Mouse (Mus musculus) neural tube, embryonic 14.5 days (tissue): ENCODE measurements around the gene Rmnd5a. TPM values are rescaled to one million over a fixed set of nuclear protein-coding genes. Genes with fewer than 3 reads are reported as not detected.

ENCODE experiments used
- ATAC-seq: fragments of 200-750 bp; cut with Nextera tagmentation; 2 replicates; pipeline ENCODE4 v1.8.0; 2017; ENCODE audit warnings: low read depth, mild to moderate bottlenecking, moderate TSS enrichment, moderate library complexity
- H3K27ac ChIP-seq: fragments of 300-500 bp; sonication (generic); 2 replicates; pipeline ENCODE4 v1.5.1; 2014; ENCODE audit warnings: low read depth, mild to moderate bottlenecking, control low read depth, low read length, moderate library complexity, mixed read lengths
- H3K27me3 ChIP-seq: fragments of 300-500 bp; sonication (generic); 2 replicates; pipeline ENCODE4 v1.6.1; 2014; ENCODE audit warnings: low read length; ENCODE audit not compliant: control insufficient read depth, insufficient read depth
- H3K36me3 ChIP-seq: fragments of 300-500 bp; sonication (generic); 2 replicates; pipeline ENCODE4 v1.6.1; 2014; ENCODE audit warnings: low read length, mixed read lengths; ENCODE audit not compliant: control insufficient read depth, insufficient read depth
- H3K4me1 ChIP-seq: fragments of 300-500 bp; sonication (generic); 2 replicates; pipeline ENCODE4 v1.6.1; 2014; ENCODE audit warnings: low read length; ENCODE audit not compliant: control insufficient read depth, insufficient read depth
- H3K4me2 ChIP-seq: fragments of 300-500 bp; sonication (generic); 2 replicates; pipeline ENCODE4 v1.6.1; 2014; ENCODE audit warnings: mild to moderate bottlenecking, low read depth, low read length, control low read depth
- H3K4me3 ChIP-seq: fragments of 300-500 bp; sonication (generic); 2 replicates; pipeline ENCODE4 v1.5.1; 2014; ENCODE audit warnings: low read depth, low read length, control low read depth, mixed read lengths
- H3K9ac ChIP-seq: fragments of 300-500 bp; sonication (generic); replicated peaks from 2 replicates; pipeline ENCODE4 v1.6.1; 2014; ENCODE audit warnings: low read depth, mild to moderate bottlenecking, control low read depth, low read length, mixed read lengths
- H3K9me3 ChIP-seq: fragments of 300-500 bp; sonication (generic); 2 replicates; pipeline ENCODE4 v1.6.1; 2016; ENCODE audit warnings: low read length; ENCODE audit not compliant: control insufficient read depth
- WGBS: fragments of 180-500 bp; shearing (Covaris S2); extraction: QIAGEN DNeasy Blood & Tissue Kit; methylation state at CpG from one replicate; pipeline ENCODE4 v1.1.7; 2014; 5-methylcytosine and 5-hydroxymethylcytosine counted together
- polyA plus RNA-seq: library from polyadenylated mRNA; unstranded; fragments of >200 nt; fragmentation: Nextera tagmentation; extraction: Ambion mirVana; gene quantifications from 2 replicates; pipeline ENCODE4 v1.2.1, GENCODE M21; 2014

The Rmnd5a gene
- polyA plus RNA-seq, 1 experiment from 2014 or later: 6.7 TPM

DNA sequence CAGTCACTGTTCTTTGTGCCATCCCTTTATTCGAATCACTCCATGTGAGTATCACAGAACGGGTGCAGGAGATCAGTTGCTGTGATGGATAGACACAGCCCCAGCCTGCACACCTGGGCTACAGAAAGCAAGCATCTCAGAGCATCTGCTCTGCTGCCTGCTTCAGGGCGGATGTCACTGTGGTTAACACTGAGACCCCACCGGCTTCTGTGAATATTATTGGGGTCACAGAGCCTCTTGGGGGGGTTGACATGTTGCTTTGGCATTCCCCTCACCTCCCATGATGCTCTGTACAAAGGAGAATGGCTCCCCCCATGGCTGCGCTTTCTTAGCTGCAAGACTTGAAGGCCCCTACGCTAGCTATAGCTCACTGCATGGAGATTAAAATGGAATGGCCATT is 71.0 kb downstream of the Rmnd5a start:
- 92% methylated on average over 6 of the region's 6 CpGs for WGBS
- Histone ChIP-seq H3K27ac (no peak overlapping the region), H3K4me2 (no peak overlapping the region), H3K9me3 (no peaks in the 10 kb centered on the region), H3K9ac (no peak overlapping the region), H3K27me3 (no peaks in the 10 kb centered on the region), H3K4me1 (no peaks in the 10 kb centered on the region), H3K36me3 (no peaks in the 10 kb centered on the region), H3K4me3 (no peak overlapping the region)
- no peak for ATAC-seq

DNA sequence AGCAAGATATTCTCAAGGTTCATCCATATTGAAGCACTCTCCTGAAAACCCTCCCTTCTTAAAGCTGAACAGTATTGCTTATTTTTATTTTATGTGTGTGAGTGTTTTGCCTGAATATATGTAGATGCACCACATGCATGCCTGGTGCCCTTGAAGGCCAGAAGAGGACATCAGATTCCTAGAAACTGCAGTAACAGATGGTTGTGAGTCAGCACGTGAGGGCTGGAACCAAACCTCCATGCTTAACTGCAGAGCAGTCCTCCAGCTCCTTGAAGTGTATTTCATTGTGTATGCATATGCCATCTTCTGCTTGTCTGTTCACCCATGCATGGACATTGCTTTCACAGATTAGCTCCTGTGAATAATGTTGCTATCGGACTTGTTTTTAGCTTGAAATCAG is 76.4 kb downstream of the Rmnd5a start:
- Histone ChIP-seq H3K27me3 (no peaks in the 10 kb centered on the region), H3K36me3 (no peaks in the 10 kb centered on the region), H3K9ac (no peak overlapping the region), H3K4me3 (no peak overlapping the region), H3K9me3 (no peaks in the 10 kb centered on the region), H3K27ac (no peak overlapping the region), H3K4me2 (no peak overlapping the region), H3K4me1 (no peaks in the 10 kb centered on the region)
- no peak for ATAC-seq
- WGBS: 77% methylated on average over 2 of the region's 2 CpGs

- Histone ChIP-seq H3K27me3 (no peaks in the 10 kb centered on the region), H3K4me1 (no peaks in the 10 kb centered on the region), H3K27ac (no peak overlapping the region), H3K9ac (no peak overlapping the region), H3K9me3 (no peaks in the 10 kb centered on the region), H3K36me3 (no peaks in the 10 kb centered on the region), H3K4me3 (no peak overlapping the region), H3K4me2 (no peak overlapping the region)
- 90% methylated on average over 10 of the region's 10 CpGs for WGBS
- no peak for ATAC-seq
Measured at GRCm38 (mm10) chr6:71361156-71361670, 79.2 kb downstream of the Rmnd5a start.

DNA sequence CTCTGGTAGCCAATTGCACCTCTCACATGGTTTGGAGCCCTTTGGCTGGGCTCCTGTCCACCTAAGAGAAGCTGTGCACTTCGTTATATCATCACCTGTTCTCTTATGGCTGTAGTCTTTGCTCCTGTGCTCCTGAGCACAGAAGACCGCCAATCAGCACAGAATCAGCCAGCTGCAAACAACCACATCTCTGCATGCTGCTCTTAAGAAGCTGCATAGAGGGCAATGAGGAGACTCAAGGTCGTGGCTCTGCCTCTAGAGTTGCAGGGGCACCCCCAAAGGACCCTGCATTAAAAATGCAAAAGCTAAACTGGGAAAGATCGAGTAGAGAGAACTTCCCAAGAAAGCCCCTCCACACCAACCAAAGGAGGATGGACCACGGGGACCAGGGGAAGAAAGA is 79.7 kb downstream of the Rmnd5a start:
- H3K27me3 ChIP-seq: no peaks in the 10 kb centered on the region
- no peak overlapping the region for H3K27ac ChIP-seq
- H3K9ac ChIP-seq: no peak overlapping the region
- H3K9me3 ChIP-seq: no peaks in the 10 kb centered on the region
- no peak overlapping the region for H3K4me3 ChIP-seq
- H3K4me1 ChIP-seq: no peaks in the 10 kb centered on the region
- H3K4me2 ChIP-seq: no peak overlapping the region
- no peak for ATAC-seq
- no peaks in the 10 kb centered on the region for H3K36me3 ChIP-seq
- 71% methylated on average over 5 of the region's 5 CpGs for WGBS

GRCm38 (mm10) chr6:71360221-71360620 is 80.2 kb downstream of the Rmnd5a start:
- Histone ChIP-seq H3K4me2 (no peak overlapping the region), H3K4me3 (no peak overlapping the region), H3K27ac (no peak overlapping the region), H3K4me1 (no peaks in the 10 kb centered on the region), H3K27me3 (no peaks in the 10 kb centered on the region), H3K9ac (no peak overlapping the region), H3K36me3 (no peaks in the 10 kb centered on the region), H3K9me3 (no peaks in the 10 kb centered on the region)
- ATAC-seq: no peak
- 91% methylated on average over 4 of the region's 4 CpGs for WGBS

DNA sequence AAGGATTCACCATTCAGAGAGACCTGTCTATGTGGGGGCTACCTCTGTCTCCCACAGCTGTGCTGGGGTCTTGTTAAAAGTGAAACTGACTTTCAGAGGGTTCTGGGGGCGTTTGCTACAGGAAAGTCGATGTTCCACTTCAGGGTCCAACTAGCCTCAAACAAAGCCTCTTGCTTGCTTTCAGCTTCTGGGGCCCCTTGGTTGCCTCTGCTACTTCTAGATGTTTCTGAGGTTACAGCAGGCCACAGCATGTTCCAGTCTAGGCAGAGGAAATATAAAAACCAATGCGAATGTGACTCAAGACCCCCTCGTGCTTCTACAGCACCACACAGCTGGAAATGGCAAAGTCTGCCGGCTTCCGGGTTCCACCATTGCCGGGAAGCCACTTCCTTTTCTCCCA is 82.9 kb downstream of the Rmnd5a start:
- Histone ChIP-seq H3K27me3 (no peaks in the 10 kb centered on the region), H3K27ac (no peak overlapping the region), H3K9ac (no peak overlapping the region), H3K4me3 (no peak overlapping the region), H3K4me2 (no peak overlapping the region), H3K4me1 (no peaks in the 10 kb centered on the region), H3K36me3 (no peaks in the 10 kb centered on the region), H3K9me3 (no peaks in the 10 kb centered on the region)
- ATAC-seq: no peak
- 95% methylated on average over 7 of the region's 7 CpGs for WGBS

- Histone ChIP-seq H3K4me1 (no peaks in the 10 kb centered on the region), H3K4me3 (no peak overlapping the region), H3K4me2 (no peak overlapping the region), H3K27ac (no peak overlapping the region), H3K27me3 (no peaks in the 10 kb centered on the region), H3K9me3 (no peaks in the 10 kb centered on the region), H3K9ac (no peak overlapping the region), H3K36me3 (no peaks in the 10 kb centered on the region)
- no peak for ATAC-seq
- 74% methylated on average over 2 of the region's 2 CpGs for WGBS
Measured at GRCm38 (mm10) chr6:71353722-71354121, 86.7 kb downstream of the Rmnd5a start.

GRCm38 (mm10) chr6:71352866-71353427 is 87.5 kb downstream of the Rmnd5a start:
- no peak for ATAC-seq
- WGBS: 86% methylated on average over 10 of the region's 10 CpGs
- H3K4me3 ChIP-seq: no peak overlapping the region

DNA sequence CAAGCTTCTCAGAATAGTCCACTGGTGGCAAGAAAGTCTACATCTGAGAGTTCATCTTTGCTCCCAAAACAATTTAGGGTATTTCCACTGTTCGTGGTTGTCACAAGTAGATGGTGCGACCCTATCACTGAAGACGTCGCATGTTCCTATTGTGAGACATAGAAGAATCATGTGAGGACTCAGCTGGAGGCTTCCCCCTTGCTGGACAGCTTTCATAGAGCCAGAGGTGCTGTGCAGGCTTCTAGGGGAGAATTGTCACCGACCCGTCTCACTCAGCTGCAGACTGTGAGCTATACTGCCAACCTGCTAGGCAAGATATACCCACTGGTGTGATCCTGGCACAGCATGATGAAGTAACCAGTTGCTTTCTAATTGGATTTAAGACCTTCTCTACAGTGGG is 88.2 kb downstream of the Rmnd5a start:
- ATAC-seq: no peak
- no peaks in the 10 kb centered on the region for H3K27me3 ChIP-seq
- WGBS: 92% methylated on average over 6 of the region's 6 CpGs
- no peaks in the 10 kb centered on the region for H3K36me3 ChIP-seq
- no peaks in the 10 kb centered on the region for H3K4me1 ChIP-seq
- H3K4me3 ChIP-seq: no peak overlapping the region
- no peaks in the 10 kb centered on the region for H3K9me3 ChIP-seq
- no peak overlapping the region for H3K9ac ChIP-seq
- no peak overlapping the region for H3K27ac ChIP-seq
- no peak overlapping the region for H3K4me2 ChIP-seq

More at GRCm38 (mm10) chr6:71352866-71353427, 87.5 kb downstream of the Rmnd5a start:
- Histone ChIP-seq H3K4me2 (no peak overlapping the region), H3K4me1 (no peaks in the 10 kb centered on the region), H3K9ac (no peak overlapping the region), H3K9me3 (no peaks in the 10 kb centered on the region), H3K27me3 (no peaks in the 10 kb centered on the region), H3K36me3 (no peaks in the 10 kb centered on the region), H3K27ac (no peak overlapping the region)
